8 mouse cellular contexts compared by ENCODE assay signal in genomic region chr1:169347692-169348091, GRCm38 (mm10).
A peak's percentile ranks its signal among the peaks of the same experiment; 100 is the strongest.
DNase-seq lines count a peak whose midpoint lies in the region; ATAC-seq lines count a peak whose summit lies in the region.
"Had no signal": no experiment of that assay in that cellular context is flagged by ENCODE, and none has a peak within 500 bp of the region (broad histone marks: within the 10 kb centered on the region; RNA-seq: fewer than 3 reads in every experiment).

No protein-coding gene starts in this region.

- H3K4me3 ChIP-seq in hindbrain, embryonic 15.5 days: no peak overlapping the region
- no peak overlapping the region for H3K4me3 ChIP-seq in hindbrain, embryonic 13.5 days
- H3K4me3 ChIP-seq: stomach, embryonic 15.5 days had no signal

- no peaks in the 10 kb centered on the region for H3K9me3 ChIP-seq in hindbrain, embryonic 15.5 days
- no peaks in the 10 kb centered on the region for H3K9me3 ChIP-seq in hindbrain, embryonic 13.5 days
- H3K9me3 ChIP-seq: stomach, embryonic 15.5 days had no signal

- ATAC-seq in hindbrain, embryonic 15.5 days (ENCODE audit: low FRiP score, low read depth): peak; percentile 42; the same call in 1 of the 2 replicates
- ATAC-seq in hindbrain, embryonic 13.5 days (ENCODE audit: low FRiP score): no peak

- peaks cover 6% of the 10 kb centered on the region; the same call in 1 of the 2 replicates for H3K27me3 ChIP-seq in hindbrain, embryonic 15.5 days
- H3K27me3 ChIP-seq in hindbrain, embryonic 13.5 days: no peaks in the 10 kb centered on the region
- H3K27me3 ChIP-seq: stomach, embryonic 15.5 days had no signal

- no peaks in the 10 kb centered on the region for H3K4me1 ChIP-seq in hindbrain, embryonic 15.5 days (replicated peaks)
- no peaks in the 10 kb centered on the region for H3K4me1 ChIP-seq in hindbrain, embryonic 13.5 days (replicated peaks)
- H3K4me1 ChIP-seq: stomach, embryonic 15.5 days had no signal

- 43% methylated on average over 2 of the region's 2 CpGs for WGBS in hindbrain, embryonic 15.5 days
- WGBS in hindbrain, embryonic 13.5 days: 51% methylated on average over 2 of the region's 2 CpGs

- no peak overlapping the region for H3K27ac ChIP-seq in hindbrain, embryonic 15.5 days (replicated peaks)
- H3K27ac ChIP-seq in hindbrain, embryonic 13.5 days: no peak overlapping the region
- H3K27ac ChIP-seq: stomach, embryonic 15.5 days had no signal

- H3K4me2 ChIP-seq in hindbrain, embryonic 15.5 days: no peak overlapping the region
- no peak overlapping the region for H3K4me2 ChIP-seq in hindbrain, embryonic 13.5 days
- H3K4me2 ChIP-seq: stomach, embryonic 15.5 days had no signal

- no peaks in the 10 kb centered on the region for H3K36me3 ChIP-seq in hindbrain, embryonic 15.5 days
- no peaks in the 10 kb centered on the region for H3K36me3 ChIP-seq in hindbrain, embryonic 13.5 days
- H3K36me3 ChIP-seq: stomach, embryonic 15.5 days had no signal

- H3K9ac ChIP-seq in hindbrain, embryonic 15.5 days: no peak overlapping the region
- no peak overlapping the region for H3K9ac ChIP-seq in hindbrain, embryonic 13.5 days
- H3K9ac ChIP-seq: stomach, embryonic 15.5 days had no signal

- DNase-seq in ES-CJ7 (ENCODE audit: low read depth, low spot score): peak; percentile 12
- DNase-seq in brain, adult 2 months (ENCODE audit: low read depth, low spot score): peak; percentile 55
- peak; percentile 43 to 54 for DNase-seq in kidney, postnatal 36 days
- DNase-seq in spleen, postnatal 4 days (ENCODE audit: low spot score in 2 of 2): no peak
- DNase-seq in B cell, adult 2 months: no peak

Comparison
In these comparisons a context has a peak if more than half of its experiments do, and no peak if none do; other contexts are left out.
1. DNase-seq: peak in ES-CJ7 (single experiment), brain, adult 2 months (single experiment) and kidney, postnatal 36 days (2 of 2); none in spleen, postnatal 4 days (0 of 2) and B cell, adult 2 months (0 of 2).